Mouse (Mus musculus): ENCODE measurements around the gene Tmprss11e. TPM values are rescaled to one million over a fixed set of nuclear protein-coding genes. Genes with fewer than 3 reads are reported as not detected.

Tmprss11e gene
- polyA plus RNA-seq (2015; fragmentation: Nextera tagmentation; extraction: Ambion mirVana): not detected in 2 replicates

- H3K36me3 ChIP-seq (replicated peaks): no peaks in the 10 kb centered on the region
- H3K9me3 ChIP-seq: no peaks in the 10 kb centered on the region
- no peak within 1 kb of the TSS for H3K9ac ChIP-seq
- no peak for ATAC-seq (replicated peaks)
- H3K27ac ChIP-seq: no peak within 1 kb of the TSS
- no peaks in the 10 kb centered on the region for H3K27me3 ChIP-seq (replicated peaks)
- H3K4me3 ChIP-seq: no peak within 1 kb of the TSS
- no peak within 1 kb of the TSS for H3K4me2 ChIP-seq
- WGBS: 82% methylated on average over 4 of the region's 4 CpGs
- H3K4me1 ChIP-seq: no peaks in the 10 kb centered on the region
Observed at GRCm38 (mm10) chr5:86745715-86746114, at the start of gene Tmprss11e. Tmprss11e (minus strand) TSS chr5:86745815.

DNA sequence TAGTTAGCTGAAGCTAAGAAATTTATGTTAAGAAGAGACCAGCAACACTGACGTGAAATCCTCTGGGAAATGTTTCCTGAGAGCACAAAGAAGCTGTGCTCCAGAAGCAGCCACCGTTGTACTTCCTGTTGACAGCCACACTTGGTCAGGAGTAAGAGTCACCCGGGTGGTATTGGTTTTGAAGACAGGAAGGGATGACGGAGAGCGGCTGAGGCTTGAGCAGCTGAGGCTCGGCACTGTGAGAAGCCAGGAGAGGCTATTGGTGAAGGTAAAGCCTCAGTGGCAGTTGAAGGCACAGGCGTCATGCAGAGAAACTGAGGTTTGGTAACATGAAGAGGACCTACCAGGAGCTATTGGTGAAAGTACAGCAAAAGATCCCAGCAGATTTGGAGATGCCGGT, 47.2 kb upstream of the Tmprss11e start:
- Histone ChIP-seq H3K9me3 (no peaks in the 10 kb centered on the region), H3K27me3 (replicated peaks) (no peaks in the 10 kb centered on the region), H3K27ac (no peak overlapping the region), H3K36me3 (replicated peaks) (no peaks in the 10 kb centered on the region), H3K9ac (no peak overlapping the region), H3K4me3 (no peak overlapping the region), H3K4me2 (no peak overlapping the region), H3K4me1 (no peaks in the 10 kb centered on the region)
- 78% methylated on average over 8 of the region's 8 CpGs for WGBS
- ATAC-seq (replicated peaks): no peak

DNA sequence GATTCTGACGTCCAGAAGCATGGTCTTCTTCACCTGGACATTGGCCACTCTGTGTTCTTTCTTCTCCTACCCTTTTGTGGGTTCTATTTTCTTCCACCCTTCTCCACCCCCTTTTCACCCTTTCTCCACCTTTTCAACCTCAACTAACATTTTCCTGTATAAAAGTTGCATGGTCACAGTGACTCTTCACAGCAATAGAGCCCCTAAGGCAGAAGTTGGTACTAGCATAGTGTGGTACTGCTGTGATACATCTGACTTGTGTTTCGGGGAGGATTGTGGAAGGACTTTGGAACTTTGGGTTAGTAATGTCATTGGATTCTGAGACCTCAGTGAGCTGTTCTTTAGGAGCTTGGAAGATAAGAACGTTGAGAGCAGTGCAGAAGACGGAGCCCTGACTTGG, 46.6 kb upstream of the Tmprss11e start:
- Histone ChIP-seq H3K27ac (no peak overlapping the region), H3K27me3 (replicated peaks) (no peaks in the 10 kb centered on the region), H3K4me3 (no peak overlapping the region), H3K36me3 (replicated peaks) (no peaks in the 10 kb centered on the region), H3K9ac (no peak overlapping the region), H3K4me2 (no peak overlapping the region), H3K4me1 (no peaks in the 10 kb centered on the region), H3K9me3 (no peaks in the 10 kb centered on the region)
- ATAC-seq (replicated peaks): no peak
- WGBS: 66% methylated on average over 4 of the region's 4 CpGs

DNA sequence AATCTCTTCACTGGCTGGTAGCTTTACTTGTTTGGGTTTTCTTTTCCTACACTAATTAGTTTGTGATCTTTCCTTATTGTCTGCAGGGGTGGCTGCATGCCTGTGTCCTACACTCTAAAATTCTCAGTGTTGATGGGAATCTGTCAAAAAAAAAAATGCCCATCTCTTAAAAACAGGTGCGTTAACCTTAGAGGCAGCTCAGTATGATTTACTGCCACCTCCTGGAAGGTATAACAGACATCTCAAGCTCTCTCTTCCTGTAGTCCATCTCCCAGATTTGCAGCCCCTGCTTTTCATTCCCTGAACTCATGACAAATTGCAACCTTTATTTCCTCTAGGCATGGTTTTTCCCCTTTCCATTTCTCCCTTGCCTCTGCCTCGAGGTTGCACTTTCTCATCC, 44.3 kb upstream of the Tmprss11e start:
- Histone ChIP-seq H3K27ac (no peak overlapping the region), H3K4me3 (no peak overlapping the region), H3K9me3 (no peaks in the 10 kb centered on the region), H3K27me3 (replicated peaks) (no peaks in the 10 kb centered on the region), H3K9ac (no peak overlapping the region), H3K4me2 (no peak overlapping the region), H3K36me3 (replicated peaks) (no peaks in the 10 kb centered on the region), H3K4me1 (no peaks in the 10 kb centered on the region)
- WGBS: 67% methylated on average over 2 of the region's 2 CpGs
- no peak for ATAC-seq (replicated peaks)

- 28% methylated on average over 1 of the region's 1 CpGs for WGBS
- H3K36me3 ChIP-seq (replicated peaks): no peaks in the 10 kb centered on the region
Observed at GRCm38 (mm10) chr5:86786798-86787197, 41.2 kb upstream of the Tmprss11e start.

DNA sequence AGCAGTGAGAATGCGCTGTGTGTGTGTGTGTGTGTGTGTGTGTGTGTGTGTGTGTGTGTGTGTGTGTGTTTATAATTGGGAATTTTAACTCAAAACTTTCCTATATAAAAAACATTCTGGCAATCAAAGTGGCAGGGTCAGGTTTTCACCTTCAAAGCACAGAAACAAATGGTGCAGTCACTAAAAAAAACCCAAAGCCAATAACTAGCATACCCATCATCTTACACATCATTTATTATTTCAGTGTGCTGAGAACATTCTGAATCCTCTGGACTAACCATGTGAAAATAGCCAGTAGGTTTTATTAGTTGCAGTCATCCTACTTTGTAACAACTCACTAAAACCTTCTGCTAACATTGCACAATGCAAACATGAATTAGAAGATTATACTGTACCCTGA, 38.6 kb upstream of the Tmprss11e start:
- Histone ChIP-seq H3K27ac (no peak overlapping the region), H3K9ac (no peak overlapping the region), H3K4me2 (no peak overlapping the region), H3K4me3 (no peak overlapping the region), H3K9me3 (no peaks in the 10 kb centered on the region), H3K27me3 (replicated peaks) (no peaks in the 10 kb centered on the region), H3K36me3 (replicated peaks) (no peaks in the 10 kb centered on the region), H3K4me1 (no peaks in the 10 kb centered on the region)
- ATAC-seq (replicated peaks): no peak
- WGBS: 83% methylated on average over 1 of the region's 1 CpGs

More at GRCm38 (mm10) chr5:86786798-86787197, 41.2 kb upstream of the Tmprss11e start:
- H3K9me3 ChIP-seq: no peaks in the 10 kb centered on the region
- H3K4me1 ChIP-seq: no peaks in the 10 kb centered on the region
- ATAC-seq (replicated peaks): no peak
- H3K4me2 ChIP-seq: no peak overlapping the region
- no peak overlapping the region for H3K27ac ChIP-seq
- H3K9ac ChIP-seq: no peak overlapping the region
- no peaks in the 10 kb centered on the region for H3K27me3 ChIP-seq (replicated peaks)
- no peak overlapping the region for H3K4me3 ChIP-seq

DNA sequence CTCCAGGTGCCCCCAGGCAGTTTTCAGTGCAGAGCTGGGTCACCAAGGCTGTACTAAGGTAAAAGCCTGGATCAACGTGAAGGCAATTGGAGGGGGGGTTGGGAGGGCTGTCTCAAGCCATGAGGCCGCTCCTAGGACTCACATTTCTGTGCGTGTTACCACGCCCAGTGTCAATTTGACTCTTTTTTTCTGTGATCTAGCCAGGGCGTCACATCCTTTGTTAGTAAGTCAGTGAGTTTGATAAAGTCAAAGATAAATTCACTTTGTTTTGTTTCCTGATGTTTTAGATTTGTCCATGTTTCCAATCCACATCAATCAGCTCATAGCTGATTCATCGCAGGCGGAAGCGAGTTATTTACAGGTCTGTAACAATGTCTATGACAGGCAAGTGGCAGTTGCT, 37.4 kb upstream of the Tmprss11e start:
- Histone ChIP-seq H3K36me3 (replicated peaks) (no peaks in the 10 kb centered on the region), H3K4me3 (no peak overlapping the region), H3K9ac (no peak overlapping the region), H3K4me2 (no peak overlapping the region), H3K27ac (no peak overlapping the region), H3K9me3 (no peaks in the 10 kb centered on the region), H3K4me1 (no peaks in the 10 kb centered on the region), H3K27me3 (replicated peaks) (no peaks in the 10 kb centered on the region)
- no peak for ATAC-seq (replicated peaks)
- 77% methylated on average over 8 of the region's 8 CpGs for WGBS

GRCm38 (mm10) chr5:86778471-86778870, 32.9 kb upstream of the Tmprss11e start:
- WGBS: 78% methylated on average over 1 of the region's 1 CpGs
- Histone ChIP-seq H3K9me3 (no peaks in the 10 kb centered on the region), H3K4me2 (no peak overlapping the region), H3K27me3 (replicated peaks) (no peaks in the 10 kb centered on the region), H3K4me1 (no peaks in the 10 kb centered on the region), H3K27ac (no peak overlapping the region), H3K36me3 (replicated peaks) (no peaks in the 10 kb centered on the region), H3K4me3 (no peak overlapping the region), H3K9ac (no peak overlapping the region)
- ATAC-seq (replicated peaks): no peak

GRCm38 (mm10) chr5:86776941-86777340, 31.3 kb upstream of the Tmprss11e start:
- H3K4me1 ChIP-seq: no peaks in the 10 kb centered on the region
- no peaks in the 10 kb centered on the region for H3K36me3 ChIP-seq (replicated peaks)
- H3K27ac ChIP-seq: no peak overlapping the region
- H3K4me2 ChIP-seq: no peak overlapping the region
- H3K9me3 ChIP-seq: no peaks in the 10 kb centered on the region
- H3K9ac ChIP-seq: no peak overlapping the region
- no peak overlapping the region for H3K4me3 ChIP-seq
- 89% methylated on average over 5 of the region's 5 CpGs for WGBS
- ATAC-seq (replicated peaks): no peak
- H3K27me3 ChIP-seq (replicated peaks): no peaks in the 10 kb centered on the region

DNA sequence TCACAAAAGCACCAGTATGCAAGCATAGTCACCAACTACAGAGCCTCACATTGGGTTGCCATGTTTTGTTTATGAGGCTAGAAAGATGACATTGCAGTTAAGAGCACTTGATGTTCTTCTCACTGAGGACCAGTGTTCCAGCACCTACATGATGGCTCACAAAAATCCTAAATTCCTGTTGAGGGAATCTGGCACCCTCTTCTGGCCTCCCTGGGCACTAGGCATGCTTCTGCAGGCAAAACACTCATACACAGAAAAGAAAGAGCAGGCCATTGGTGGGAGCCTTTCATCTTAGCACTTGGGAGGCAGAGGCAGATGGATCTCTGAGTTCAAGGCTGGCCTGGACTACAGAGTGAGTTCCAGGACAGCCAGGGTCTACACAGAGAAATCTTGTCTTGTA, 25.4 kb upstream of the Tmprss11e start:
- Histone ChIP-seq H3K27ac (no peak overlapping the region), H3K4me3 (no peak overlapping the region)

GRCm38 (mm10) chr5:86769015-86769658, 23.5 kb upstream of the Tmprss11e start:
- no peak overlapping the region for H3K4me2 ChIP-seq
- no peaks in the 10 kb centered on the region for H3K27me3 ChIP-seq (replicated peaks)
- H3K36me3 ChIP-seq (replicated peaks): no peaks in the 10 kb centered on the region
- H3K9ac ChIP-seq: no peak overlapping the region
- no peak overlapping the region for H3K4me3 ChIP-seq
- H3K4me1 ChIP-seq: no peaks in the 10 kb centered on the region
- no peak for ATAC-seq (replicated peaks)
- 53% methylated on average over 3 of the region's 3 CpGs for WGBS
- no peak overlapping the region for H3K27ac ChIP-seq
- H3K9me3 ChIP-seq: no peaks in the 10 kb centered on the region

More for the DNA sequence above, 25.4 kb upstream of the Tmprss11e start:
- ATAC-seq (replicated peaks): no peak
- no peak overlapping the region for H3K4me2 ChIP-seq
- H3K9me3 ChIP-seq: no peaks in the 10 kb centered on the region
- H3K9ac ChIP-seq: no peak overlapping the region
- no peaks in the 10 kb centered on the region for H3K4me1 ChIP-seq
- H3K36me3 ChIP-seq (replicated peaks): no peaks in the 10 kb centered on the region
- no peaks in the 10 kb centered on the region for H3K27me3 ChIP-seq (replicated peaks)

GRCm38 (mm10) chr5:86742796-86743195, 2.8 kb downstream of the Tmprss11e start:
- Histone ChIP-seq H3K4me1 (no peaks in the 10 kb centered on the region), H3K27me3 (replicated peaks) (no peaks in the 10 kb centered on the region), H3K27ac (no peak overlapping the region), H3K4me2 (no peak overlapping the region), H3K9me3 (no peaks in the 10 kb centered on the region), H3K9ac (no peak overlapping the region), H3K4me3 (no peak overlapping the region), H3K36me3 (replicated peaks) (no peaks in the 10 kb centered on the region)
- ATAC-seq (replicated peaks): no peak
- 81% methylated on average over 3 of the region's 3 CpGs for WGBS

GRCm38 (mm10) chr5:86741146-86741545, 4.5 kb downstream of the Tmprss11e start:
- Histone ChIP-seq H3K4me2 (no peak overlapping the region), H3K27ac (no peak overlapping the region), H3K9me3 (no peaks in the 10 kb centered on the region), H3K4me3 (no peak overlapping the region), H3K9ac (no peak overlapping the region), H3K36me3 (replicated peaks) (no peaks in the 10 kb centered on the region), H3K27me3 (replicated peaks) (no peaks in the 10 kb centered on the region), H3K4me1 (no peaks in the 10 kb centered on the region)
- 82% methylated on average over 5 of the region's 5 CpGs for WGBS
- no peak for ATAC-seq (replicated peaks)

Measured in midbrain, embryonic 15.5 days (tissue).